Mouse (Mus musculus) cerebellum, adult 11 months (tissue): ENCODE data around the gene Tmem273.

Experiments
- DNase-seq: peaks from one replicate; pipeline ENCODE4 v3.0.0; 2022

The Tmem273 gene

GRCm38 (mm10) chr14:32785556-32786130 is at the start of gene Tmem273:
Gene Tmem273 (plus strand): TSS chr14:32785963.
- DNase-seq, result no peak

GRCm38 (mm10) chr14:32736561-32736960 is 49.2 kb upstream of the Tmem273 start:
- no peak for DNase-seq

- DNase-seq, result no peak
These were observed 47.2 kb upstream of the Tmem273 start for GRCm38 (mm10) chr14:32738586-32738985.

GRCm38 (mm10) chr14:32748519-32748918 is 37.2 kb upstream of the Tmem273 start:
- DNase-seq, result no peak

GRCm38 (mm10) chr14:32750727-32751126 is 35.0 kb upstream of the Tmem273 start:
- DNase-seq, result no peak

GRCm38 (mm10) chr14:32754286-32754685 is 31.5 kb upstream of the Tmem273 start:
- no peak for DNase-seq

GRCm38 (mm10) chr14:32762177-32762576 is 23.6 kb upstream of the Tmem273 start:
- DNase-seq, result no peak

GRCm38 (mm10) chr14:32770563-32770962 is 15.2 kb upstream of the Tmem273 start:
- no peak for DNase-seq

GRCm38 (mm10) chr14:32772085-32772484 is 13.7 kb upstream of the Tmem273 start:
- no peak for DNase-seq

GRCm38 (mm10) chr14:32772791-32773190 is 13.0 kb upstream of the Tmem273 start:
- no peak for DNase-seq

- DNase-seq, result no peak
These were observed 12.3 kb upstream of the Tmem273 start for GRCm38 (mm10) chr14:32773456-32773855.

- DNase-seq, result no peak
These were observed 9.7 kb upstream of the Tmem273 start for GRCm38 (mm10) chr14:32776077-32776476.

GRCm38 (mm10) chr14:32778362-32778761 is 7.4 kb upstream of the Tmem273 start:
- no peak for DNase-seq

- no peak for DNase-seq
These were observed 2.9 kb upstream of the Tmem273 start for GRCm38 (mm10) chr14:32782866-32783265.

GRCm38 (mm10) chr14:32784130-32784747 is 1.5 kb upstream of the Tmem273 start:
- no peak for DNase-seq

- no peak for DNase-seq
These were observed 1.0 kb upstream of the Tmem273 start for GRCm38 (mm10) chr14:32784748-32785134.

- no peak for DNase-seq
These were observed 1.9 kb downstream of the Tmem273 start for GRCm38 (mm10) chr14:32787691-32788090.

GRCm38 (mm10) chr14:32796375-32796774 is 10.6 kb downstream of the Tmem273 start:
- DNase-seq, result no peak

GRCm38 (mm10) chr14:32797803-32798202 is 12.0 kb downstream of the Tmem273 start:
- no peak for DNase-seq

- no peak for DNase-seq
These were observed 12.6 kb downstream of the Tmem273 start for GRCm38 (mm10) chr14:32798355-32798754.

- DNase-seq, result no peak
These were observed 14.3 kb downstream of the Tmem273 start for GRCm38 (mm10) chr14:32800048-32800447.

- no peak for DNase-seq
These were observed 15.4 kb downstream of the Tmem273 start for GRCm38 (mm10) chr14:32801016-32801661.

GRCm38 (mm10) chr14:32801662-32802024 is 15.9 kb downstream of the Tmem273 start:
- DNase-seq, result no peak

- no peak for DNase-seq
These were observed 24.3 kb downstream of the Tmem273 start for GRCm38 (mm10) chr14:32810111-32810510.

GRCm38 (mm10) chr14:32812429-32812828 is 26.7 kb downstream of the Tmem273 start:
- no peak for DNase-seq
